Mouse (Mus musculus) lung, postnatal 0 days (tissue): Measurements from ENCODE around the gene Thsd7b. TPM values are rescaled to one million over a fixed set of nuclear protein-coding genes. Genes with fewer than 3 reads are reported as not detected.

ENCODE experiments used
- ATAC-seq: fragments of 200-750 bp; cut with Nextera tagmentation; 2 replicates; pipeline ENCODE4 v1.8.0; 2017; ENCODE audit warnings: moderate library complexity
- DNase-seq: peaks from one replicate; pipeline ENCODE4 v3.0.0-alpha.2; 2016; ENCODE audit warnings: low spot score
- H3K27ac ChIP-seq: fragments of 300-500 bp; sonication (generic); 2 replicates; pipeline ENCODE4 v1.5.1; 2014; ENCODE audit warnings: antibody characterized with exemption, mild to moderate bottlenecking, low read length, mixed read lengths
- H3K27me3 ChIP-seq: fragments of 300-500 bp; sonication (generic); replicated peaks from 2 replicates; pipeline ENCODE4 v1.6.1; 2014; ENCODE audit warnings: low read length, mixed read lengths; ENCODE audit not compliant: insufficient read depth
- H3K36me3 ChIP-seq: fragments of 300-500 bp; sonication (generic); 2 replicates; pipeline ENCODE4 v1.6.1; 2014; ENCODE audit warnings: low read length, mixed read lengths; ENCODE audit not compliant: insufficient read depth
- H3K4me1 ChIP-seq: fragments of 300-500 bp; sonication (generic); 2 replicates; pipeline ENCODE4 v1.6.1; 2014; ENCODE audit warnings: antibody characterized with exemption, low read depth, low read length, mixed read lengths; ENCODE audit not compliant: insufficient read depth
- H3K4me2 ChIP-seq: fragments of 300-500 bp; sonication (generic); replicated peaks from 2 replicates; pipeline ENCODE4 v1.6.1; 2014; ENCODE audit warnings: low read depth, mild to moderate bottlenecking, low read length, moderate library complexity, mixed read lengths
- H3K4me3 ChIP-seq: fragments of 300-500 bp; sonication (generic); 2 replicates; pipeline ENCODE4 v1.5.1; 2014; ENCODE audit warnings: low read depth, low read length
- H3K9ac ChIP-seq: fragments of 300-500 bp; sonication (generic); replicated peaks from 2 replicates; pipeline ENCODE4 v1.6.1; 2014; ENCODE audit warnings: low read depth, mild to moderate bottlenecking
- H3K9me3 ChIP-seq: fragments of 300-500 bp; sonication (generic); 2 replicates; pipeline ENCODE4 v1.6.1; 2016; ENCODE audit warnings: low read length, mixed read lengths
- CTCF ChIP-seq: IDR thresholded peaks from 2 replicates; pipeline ENCODE4 v1.5.1; 2016; ENCODE audit warnings: antibody characterized with exemption, mild to moderate bottlenecking
- EP300 ChIP-seq: IDR thresholded peaks from 2 replicates; pipeline ENCODE4 v1.6.1; 2016; ENCODE audit warnings: antibody characterized with exemption, mild to moderate bottlenecking, control low read depth
- WGBS: fragments of 180-500 bp; shearing (Covaris S2); extraction: QIAGEN DNeasy Blood & Tissue Kit; methylation state at CpG from one replicate; pipeline ENCODE4 v1.1.7; 2014; 5-methylcytosine and 5-hydroxymethylcytosine counted together
- polyA plus RNA-seq: library from polyadenylated mRNA; unstranded; fragments of >200 nt; fragmentation: Nextera tagmentation; extraction: Ambion mirVana; gene quantifications from 2 replicates; pipeline ENCODE4 v1.2.1, GENCODE M21; 2015

Thsd7b gene
- polyA plus RNA-seq, 1 experiment from 2014 or later, result 0.10 TPM

- Histone ChIP-seq H3K9ac (no peak overlapping the region), H3K9me3 (no peaks in the 10 kb centered on the region), H3K4me1 (no peaks in the 10 kb centered on the region), H3K4me3 (no peak overlapping the region), H3K36me3 (no peaks in the 10 kb centered on the region), H3K27ac (no peak overlapping the region), H3K27me3 (no peaks in the 10 kb centered on the region), H3K4me2 (no peak overlapping the region)
- DNase-seq, result no peak
- 73% methylated on average over 1 of the region's 1 CpGs for WGBS
- no peak for ATAC-seq
- TF ChIP-seq CTCF, result no peak
- TF ChIP-seq EP300, result no peak
Measured at GRCm38 (mm10) chr1:129411584-129411983, 138.5 kb downstream of the Thsd7b start.

DNA sequence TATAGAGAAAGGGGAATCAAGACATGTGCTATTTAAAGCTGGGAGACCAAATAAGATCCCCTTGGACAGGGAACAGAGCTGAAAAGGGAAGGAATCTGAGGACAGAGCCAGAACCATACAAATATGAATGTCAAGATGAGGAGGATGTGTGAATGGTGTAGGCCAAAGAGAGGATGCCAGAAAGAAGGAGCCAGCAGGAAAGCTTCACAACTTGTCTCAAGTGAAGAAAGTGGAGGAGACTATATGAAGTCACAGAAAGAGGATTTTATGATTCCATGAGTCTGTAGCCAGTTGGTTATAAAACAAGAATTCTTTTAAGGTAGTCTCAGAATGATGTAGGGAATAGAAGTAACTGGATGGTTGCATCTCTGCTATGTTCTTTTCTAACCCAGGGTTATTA is 148.5 kb downstream of the Thsd7b start:
- no peak overlapping the region for H3K4me3 ChIP-seq
- TF ChIP-seq CTCF (no peak), EP300 (no peak)
- ATAC-seq, result no peak

GRCm38 (mm10) chr1:129464414-129464813 is 191.3 kb downstream of the Thsd7b start:
- Histone ChIP-seq H3K27ac (no peak overlapping the region), H3K27me3 (no peaks in the 10 kb centered on the region), H3K4me3 (no peak overlapping the region), H3K36me3 (no peaks in the 10 kb centered on the region), H3K4me1 (no peaks in the 10 kb centered on the region), H3K9ac (no peak overlapping the region), H3K9me3 (no peaks in the 10 kb centered on the region), H3K4me2 (no peak overlapping the region)
- ATAC-seq (no peak), DNase-seq (no peak)
- TF ChIP-seq EP300 (no peak), CTCF (no peak)
- 80% methylated on average over 2 of the region's 2 CpGs for WGBS

More for the DNA sequence above, 148.5 kb downstream of the Thsd7b start:
- Histone ChIP-seq H3K27ac (no peak overlapping the region), H3K36me3 (no peaks in the 10 kb centered on the region), H3K4me1 (no peaks in the 10 kb centered on the region), H3K9me3 (no peaks in the 10 kb centered on the region), H3K4me2 (no peak overlapping the region), H3K9ac (no peak overlapping the region), H3K27me3 (no peaks in the 10 kb centered on the region)
- DNase-seq, result no peak

- H3K36me3 ChIP-seq, result no peaks in the 10 kb centered on the region; the same call in 1 of the 2 replicates
- H3K27me3 ChIP-seq, result no peaks in the 10 kb centered on the region
- H3K9me3 ChIP-seq, result no peaks in the 10 kb centered on the region
- no peak overlapping the region for H3K27ac ChIP-seq
- ATAC-seq (no peak), DNase-seq (no peak)
- 74% methylated on average over 7 of the region's 7 CpGs for WGBS
- TF ChIP-seq EP300 (no peak), CTCF (no peak)
- H3K4me3 ChIP-seq, result no peak overlapping the region
- no peaks in the 10 kb centered on the region for H3K4me1 ChIP-seq
- H3K9ac ChIP-seq, result no peak overlapping the region
- no peak overlapping the region for H3K4me2 ChIP-seq
Measured at GRCm38 (mm10) chr1:129473504-129473903, 200.4 kb downstream of the Thsd7b start.

DNA sequence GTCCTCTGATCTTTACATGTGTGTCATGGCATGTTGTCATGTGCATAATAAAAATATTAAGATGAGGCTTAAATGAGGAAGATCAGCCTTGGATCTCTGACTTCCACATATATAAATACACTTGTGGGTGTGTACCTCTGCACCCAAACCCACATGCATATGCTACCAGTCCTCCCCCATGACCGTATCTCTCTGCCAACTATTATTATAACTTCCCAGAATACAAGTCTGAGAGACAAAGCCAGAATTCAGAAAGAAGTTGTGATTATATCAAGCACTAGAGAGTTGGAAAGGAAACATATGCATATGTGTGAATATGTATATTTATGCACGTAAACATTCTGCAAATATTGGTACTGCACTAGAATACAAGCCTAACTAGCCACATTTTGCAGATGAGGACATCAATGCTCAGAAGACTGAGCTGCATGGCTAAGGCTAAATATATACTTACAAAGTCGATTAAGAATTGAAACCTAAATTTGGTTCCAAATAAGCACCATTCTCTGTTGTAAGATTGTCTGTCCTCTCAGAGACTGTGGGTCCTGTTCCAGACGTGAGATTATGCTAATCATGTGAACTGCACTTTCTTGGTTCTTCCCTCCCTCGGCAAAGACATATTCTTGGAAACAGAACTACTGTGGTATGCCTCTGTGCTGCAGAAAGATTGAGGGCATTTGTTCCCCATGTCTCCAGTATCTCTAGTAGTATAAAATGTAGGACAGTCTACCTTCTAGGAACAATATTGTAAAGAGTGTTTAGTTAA is 211.3 kb downstream of the Thsd7b start:
- H3K4me1 ChIP-seq, result no peaks in the 10 kb centered on the region
- no peak overlapping the region for H3K4me3 ChIP-seq
- ATAC-seq (no peak), DNase-seq (no peak)
- H3K9ac ChIP-seq, result no peak overlapping the region
- no peaks in the 10 kb centered on the region for H3K27me3 ChIP-seq
- TF ChIP-seq CTCF (no peak), EP300 (no peak)
- H3K36me3 ChIP-seq, result no peaks in the 10 kb centered on the region
- H3K9me3 ChIP-seq, result no peaks in the 10 kb centered on the region
- H3K4me2 ChIP-seq, result no peak overlapping the region
- H3K27ac ChIP-seq, result no peak overlapping the region
- 63% methylated on average over 5 of the region's 5 CpGs for WGBS

DNA sequence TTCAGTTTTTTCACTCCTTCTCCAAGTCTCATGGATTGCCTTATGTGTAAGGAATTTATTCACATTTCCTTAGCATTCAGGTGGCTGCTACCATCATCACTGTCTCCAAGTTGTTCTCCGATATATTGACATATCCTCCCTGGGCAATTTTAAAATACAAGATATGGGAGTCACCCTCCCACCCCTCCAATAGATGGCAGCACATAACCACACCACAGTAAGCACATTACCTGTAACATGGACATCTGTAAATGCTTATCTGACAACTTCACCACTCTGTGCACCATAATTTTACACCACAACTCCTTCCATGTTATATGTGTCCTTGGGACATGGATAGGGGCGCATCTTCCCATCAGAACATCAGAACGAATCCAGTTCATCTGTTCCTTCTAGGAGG is 218.0 kb downstream of the Thsd7b start:
- no peaks in the 10 kb centered on the region for H3K4me1 ChIP-seq
- H3K36me3 ChIP-seq, result no peaks in the 10 kb centered on the region
- TF ChIP-seq EP300 (no peak), CTCF (peak; percentile 39)
- H3K27ac ChIP-seq, result no peak overlapping the region
- H3K9me3 ChIP-seq, result no peaks in the 10 kb centered on the region
- no peak overlapping the region for H3K9ac ChIP-seq
- 81% methylated on average over 3 of the region's 3 CpGs for WGBS
- no peaks in the 10 kb centered on the region for H3K27me3 ChIP-seq
- DNase-seq (no peak), ATAC-seq (no peak)
- H3K4me2 ChIP-seq, result no peak overlapping the region
- H3K4me3 ChIP-seq, result no peak overlapping the region
